Mouse (Mus musculus) kidney, adult 2 months (tissue): ENCODE data around the gene Zfp609.

Experiments
- CTCF ChIP-seq: fragments of 200-500 bp; conservative IDR thresholded peaks from 2 replicates; pipeline ENCODE4 v1.5.1; 2011; ENCODE audit warnings: low read depth, mild to moderate bottlenecking, control low read depth, low read length, moderate library complexity, mixed read lengths; ENCODE audit not compliant: insufficient read depth, insufficient read length
- POLR2A ChIP-seq: fragments of 200-500 bp; IDR thresholded peaks from one replicate; pipeline ENCODE4 v1.6.1; 2011; ENCODE audit warnings: low read depth, low read length, control low read depth

DNA sequence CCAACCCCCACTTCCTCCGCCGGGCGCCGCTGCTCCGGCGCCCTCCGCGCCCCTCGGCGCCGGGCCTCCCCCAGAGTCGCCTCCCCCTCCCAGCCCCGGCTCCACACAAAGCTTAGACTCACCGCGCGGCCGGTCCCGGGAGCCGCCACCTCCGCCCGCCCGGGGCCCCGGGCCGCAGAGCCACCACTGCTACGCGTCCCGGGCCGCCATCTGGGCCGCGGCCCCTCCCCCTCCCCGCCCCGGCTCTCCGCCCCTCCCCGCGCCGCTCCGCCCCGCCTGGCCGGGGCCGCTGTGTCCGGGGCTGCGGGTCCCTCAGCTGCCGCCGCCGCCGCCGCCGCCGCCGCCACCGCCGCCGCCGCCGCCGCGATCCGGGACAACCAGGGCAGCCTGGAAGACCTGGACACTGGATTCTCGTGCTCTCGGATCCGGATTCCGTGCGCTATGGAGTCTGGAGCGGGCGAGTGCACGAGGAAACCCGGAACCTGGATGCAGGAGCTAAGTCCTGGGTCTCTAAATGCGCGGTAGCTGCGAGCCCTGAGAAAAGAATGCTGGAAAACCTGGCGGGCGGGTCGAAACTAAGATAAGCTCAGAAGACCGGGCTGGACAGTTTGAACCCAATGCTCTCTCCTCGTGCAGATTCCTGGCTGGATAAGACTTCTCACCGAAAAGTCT, at the start of gene Zfp609:
- no peak for TF ChIP-seq POLR2A
- no peak for TF ChIP-seq CTCF
